Mouse (Mus musculus) MEL (cell line): ENCODE results near the gene Gm960.

ENCODE experiments used
- CTCF ChIP-seq, 3 experiments: IDR thresholded peaks in 2 of 3; conservative IDR thresholded peaks in 1 of 3; 2 replicates each; pipeline ENCODE4 v1.5.1; 2011 to 2012; ENCODE audit warnings: low read length in 3 of 3, low read depth in 2 of 3, mild to moderate bottlenecking in 2 of 3, improper control_type of control experiment in 1 of 3, inconsistent platforms in 1 of 3, mixed read lengths in 1 of 3, moderate library complexity in 1 of 3; ENCODE audit not compliant: control insufficient read depth in 1 of 3, insufficient read depth in 1 of 3, poor library complexity in 1 of 3, severe bottlenecking in 1 of 3
- EP300 ChIP-seq, 2 experiments: IDR thresholded peaks; 2 replicates each; pipeline ENCODE4 v1.6.1; 2011; ENCODE audit warnings: improper control_type of control experiment in 2 of 2, low read length in 2 of 2, low read depth in 1 of 2, mild to moderate bottlenecking in 1 of 2
- MAX ChIP-seq: IDR thresholded peaks from 2 replicates; pipeline ENCODE4 v1.6.1; 2011; ENCODE audit warnings: low read length, improper control_type of control experiment
- MEF2A ChIP-seq: IDR thresholded peaks from 2 replicates; pipeline ENCODE4 v1.6.1; 2014; ENCODE audit warnings: low read depth, mild to moderate bottlenecking, inconsistent platforms, low read length, improper control_type of control experiment; ENCODE audit not compliant: poor library complexity, insufficient replicate concordance, severe bottlenecking; ENCODE audit errors: extremely low read depth
- POLR2A ChIP-seq, 2 experiments: IDR thresholded peaks; 2 replicates each; pipeline ENCODE4 v1.6.1; 2011 to 2012; ENCODE audit warnings: low read length in 2 of 2, mild to moderate bottlenecking in 2 of 2, control low read depth in 1 of 2, improper control_type of control experiment in 1 of 2, low read depth in 1 of 2, moderate library complexity in 1 of 2; ENCODE audit not compliant: control insufficient read depth in 1 of 2, insufficient read depth in 1 of 2, poor library complexity in 1 of 2
- POLR2AphosphoS2 ChIP-seq: IDR thresholded peaks from 2 replicates; pipeline ENCODE4 v1.6.1; 2011; ENCODE audit warnings: low read length, improper control_type of control experiment
- RCOR1 ChIP-seq: IDR thresholded peaks from 2 replicates; pipeline ENCODE4 v1.6.1; 2012; ENCODE audit warnings: low read depth, mild to moderate bottlenecking, inconsistent platforms, low read length, improper control_type of control experiment
- TAL1 ChIP-seq: IDR thresholded peaks from 2 replicates; pipeline ENCODE4 v1.6.1; 2012; ENCODE audit warnings: mild to moderate bottlenecking, inconsistent platforms, low read length, moderate library complexity, mixed read lengths
- USF2 ChIP-seq, 2 experiments: IDR thresholded peaks; 2 replicates each; pipeline ENCODE4 v1.6.1; 2011 to 2012; ENCODE audit warnings: improper control_type of control experiment in 2 of 2, low read length in 2 of 2, borderline replicate concordance in 1 of 2, inconsistent platforms in 1 of 2, low read depth in 1 of 2, mild to moderate bottlenecking in 1 of 2; ENCODE audit not compliant: insufficient read depth in 1 of 2
- ZNF384 ChIP-seq: IDR thresholded peaks from 2 replicates; pipeline ENCODE4 v1.6.1; 2012; ENCODE audit warnings: low read depth, mild to moderate bottlenecking, inconsistent platforms, low read length, improper control_type of control experiment

DNA sequence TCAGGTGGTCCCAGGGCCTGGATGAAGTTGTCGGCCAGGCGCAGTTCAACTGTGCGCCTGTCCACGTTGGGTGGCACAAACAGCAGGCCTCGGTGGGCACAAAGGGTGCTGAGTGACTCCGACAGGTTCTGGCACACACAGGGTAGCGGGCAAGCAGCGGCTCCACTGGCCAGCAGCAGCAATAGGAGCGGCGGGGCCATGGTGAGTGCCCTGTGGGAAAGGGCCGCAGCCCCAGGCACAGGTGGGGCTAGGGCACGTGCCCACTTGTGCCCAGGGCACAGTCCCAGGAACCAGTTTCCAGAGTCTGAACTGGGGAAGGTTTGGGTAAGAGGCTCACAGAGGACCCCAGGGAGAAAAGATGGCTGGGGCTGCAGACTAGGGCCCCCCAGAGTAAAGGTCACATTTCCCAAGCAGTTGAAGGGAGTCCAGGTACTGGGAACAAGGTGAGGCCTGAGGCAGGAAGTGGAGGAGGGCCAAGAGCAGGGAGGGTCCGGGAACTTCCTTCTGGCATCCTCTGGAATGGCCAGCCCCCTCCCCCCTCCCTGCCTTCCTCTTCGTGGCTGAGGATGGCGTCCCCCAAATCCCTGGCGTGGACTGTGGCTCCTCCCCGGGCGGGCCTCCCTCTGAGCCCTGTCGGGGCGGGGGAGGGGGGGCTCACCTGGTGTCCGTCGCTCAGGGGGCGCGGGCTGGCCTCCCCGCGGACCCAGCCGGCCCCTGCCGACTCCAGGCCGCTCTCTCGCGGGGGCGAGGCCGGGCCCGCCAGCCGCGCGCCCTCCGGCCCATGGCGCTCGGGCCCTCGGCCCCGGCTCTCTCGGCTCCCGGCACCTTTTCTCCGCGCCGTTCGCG is 83.9 kb downstream of the Gm960 start:
- no peak for TF ChIP-seq MAX
- TF ChIP-seq POLR2A (IDR thresholded peaks at IDR 0.05; ENCODE audit: control insufficient read depth in 1 of 2, insufficient read depth in 1 of 2, low read depth in 1 of 2, low read length in 2 of 2, poor library complexity in 1 of 2) = peak in 1 of 2 experiments; percentile 7; a peak in 1 of 4 replicates
- TF ChIP-seq CTCF (IDR thresholded peaks at IDR 0.05 in 2 of 3, conservative IDR thresholded peaks at IDR 0.05 in 1 of 3; ENCODE audit: control insufficient read depth in 1 of 3, insufficient read depth in 1 of 3, low read depth in 2 of 3, low read length in 3 of 3, poor library complexity in 1 of 3, severe bottlenecking in 1 of 3) = no peak
- TF ChIP-seq EP300 (IDR thresholded peaks at IDR 0.05; ENCODE audit: low read depth in 1 of 2, low read length in 2 of 2) = no peak
- TF ChIP-seq TAL1 = no peak
- no peak for TF ChIP-seq RCOR1
- TF ChIP-seq MEF2A = no peak
- no peak for TF ChIP-seq ZNF384
- no peak for TF ChIP-seq POLR2AphosphoS2
- no peak for TF ChIP-seq USF2 (IDR thresholded peaks at IDR 0.05; ENCODE audit: borderline replicate concordance in 1 of 2, insufficient read depth in 1 of 2, low read depth in 1 of 2, low read length in 2 of 2)
